Mouse (Mus musculus): ENCODE measurements around the gene Def8.

DNA sequence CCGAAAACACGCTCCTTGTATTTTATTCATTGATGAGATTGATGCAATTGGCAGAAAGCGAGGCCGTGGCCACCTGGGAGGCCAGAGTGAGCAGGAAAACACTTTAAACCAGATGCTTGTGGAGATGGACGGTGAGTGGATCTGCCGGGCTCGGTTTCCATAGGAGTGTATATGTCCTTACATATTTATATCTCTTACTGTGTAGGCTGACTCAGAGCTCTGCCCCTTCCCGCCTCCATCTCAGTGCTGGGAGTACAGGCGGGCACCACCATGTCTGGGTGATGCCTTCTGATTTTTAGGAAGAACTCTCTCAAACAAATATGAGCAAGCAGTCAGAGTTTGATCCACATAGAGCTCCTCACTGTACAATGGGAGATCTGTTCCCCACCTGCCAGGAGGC lies 69.6 kb downstream of the Def8 start:
- no peak for TF ChIP-seq CTCF (IDR thresholded peaks at IDR 0.05; ENCODE audit: low read depth, low read length)
- TF ChIP-seq TAL1 (conservative IDR thresholded peaks at IDR 0.05; ENCODE audit: low read depth, low read length) = no peak
- TF ChIP-seq GATA1 (IDR thresholded peaks at IDR 0.05; ENCODE audit: borderline replicate concordance, low read length) = no peak

Measured in G1E (cell line).